22 mouse cellular contexts compared by ENCODE assay signal in genomic region chr2:167247823-167248222, GRCm38 (mm10). TPM values are rescaled to one million over a fixed set of nuclear protein-coding genes. Genes with fewer than 3 reads are reported as not detected.
DNase-seq lines count a peak whose midpoint lies in the region; ATAC-seq and TF ChIP-seq lines count a peak whose summit lies in the region.
"Had no signal": no experiment of that assay in that cellular context is flagged by ENCODE, and none has a peak within 500 bp of the region (broad histone marks: within the 10 kb centered on the region; RNA-seq: fewer than 3 reads in every experiment).

No protein-coding gene starts in this region.

- no peaks in the 10 kb centered on the region for H3K36me3 ChIP-seq in kidney, postnatal 0 days (ENCODE audit: insufficient read depth, low read length)
- no peaks in the 10 kb centered on the region for H3K36me3 ChIP-seq in neural tube, embryonic 11.5 days (ENCODE audit: control insufficient read depth, insufficient read depth, low read length)
- no peaks in the 10 kb centered on the region for H3K36me3 ChIP-seq in neural tube, embryonic 15.5 days
- H3K36me3 ChIP-seq: embryonic facial prominence, embryonic 10.5 days; embryonic facial prominence, embryonic 12.5 days; forebrain, embryonic 15.5 days; G1E had no signal

- no peak overlapping the region for H3K4me2 ChIP-seq in kidney, postnatal 0 days (ENCODE audit: low read length)
- H3K4me2 ChIP-seq in neural tube, embryonic 11.5 days (ENCODE audit: low read depth) = no peak overlapping the region
- no peak overlapping the region for H3K4me2 ChIP-seq in neural tube, embryonic 15.5 days
- H3K4me2 ChIP-seq: embryonic facial prominence, embryonic 12.5 days; forebrain, embryonic 13.5 days; forebrain, embryonic 15.5 days had no signal

- no peaks in the 10 kb centered on the region for H3K9me3 ChIP-seq in kidney, postnatal 0 days (replicated peaks; ENCODE audit: low read length)
- no peaks in the 10 kb centered on the region for H3K9me3 ChIP-seq in neural tube, embryonic 11.5 days (ENCODE audit: control insufficient read depth, low read length)
- no peaks in the 10 kb centered on the region for H3K9me3 ChIP-seq in neural tube, embryonic 15.5 days (replicated peaks)
- H3K9me3 ChIP-seq: forebrain, embryonic 15.5 days had no signal

- ATAC-seq in kidney, postnatal 0 days (replicated peaks; ENCODE audit: low FRiP score, low read depth) = no peak
- ATAC-seq in neural tube, embryonic 11.5 days (ENCODE audit: insufficient read depth, low FRiP score, low TSS enrichment) = no peak
- ATAC-seq in neural tube, embryonic 15.5 days (ENCODE audit: low FRiP score) = no peak
- ATAC-seq in activated CD4-positive, CD25-positive, alpha-beta regulatory T cell, adult 4 months = no peak
- ATAC-seq: forebrain, embryonic 13.5 days; forebrain, embryonic 15.5 days; forebrain, postnatal 0 days; Patski had no signal

- H3K4me3 ChIP-seq in kidney, postnatal 0 days (replicated peaks; ENCODE audit: low read depth, low read length) = no peak overlapping the region
- no peak overlapping the region for H3K4me3 ChIP-seq in neural tube, embryonic 11.5 days (ENCODE audit: low read depth, low read length)
- no peak overlapping the region for H3K4me3 ChIP-seq in neural tube, embryonic 15.5 days (replicated peaks)
- H3K4me3 ChIP-seq: embryonic facial prominence, embryonic 10.5 days; embryonic facial prominence, embryonic 12.5 days; forebrain, embryonic 13.5 days; forebrain, embryonic 15.5 days had no signal

- no peak for TF ChIP-seq CTCF in kidney, postnatal 0 days (IDR thresholded peaks at IDR 0.05; ENCODE audit: low read depth)

- DNase-seq in kidney, postnatal 0 days (ENCODE audit: low spot score) = no peak
- DNase-seq in kidney, postnatal 4 days = no peak
- peak; percentile 5 for DNase-seq in neural tube, embryonic 11.5 days (ENCODE audit: low spot score)
- DNase-seq in WW6 (ENCODE audit: low read depth, low spot score) = peak; percentile 72
- DNase-seq: adrenal gland, adult 8-10 months; adrenal gland, postnatal 14 days; adrenal gland, postnatal 36 days; cerebellum, adult 11-12 months; cerebellum, adult 2 months; cerebellum, adult 9-10 months; cerebellum, postnatal 10 days; cerebellum, postnatal 25 days; forebrain, postnatal 0 days had no signal

- H3K27ac ChIP-seq in kidney, postnatal 0 days = no peak overlapping the region
- H3K27ac ChIP-seq in neural tube, embryonic 11.5 days (ENCODE audit: low read depth, low read length) = no peak overlapping the region
- no peak overlapping the region for H3K27ac ChIP-seq in neural tube, embryonic 15.5 days (replicated peaks)
- H3K27ac ChIP-seq: embryonic facial prominence, embryonic 10.5 days; embryonic facial prominence, embryonic 12.5 days; forebrain, embryonic 13.5 days; forebrain, embryonic 15.5 days had no signal

- 63% methylated on average over 2 of the region's 2 CpGs for WGBS in kidney, postnatal 0 days
- WGBS in neural tube, embryonic 11.5 days = 33% methylated on average over 2 of the region's 2 CpGs
- 37% methylated on average over 2 of the region's 2 CpGs for WGBS in neural tube, embryonic 15.5 days

- H3K9ac ChIP-seq in kidney, postnatal 0 days (ENCODE audit: low read depth, low read length) = 0 out of 2 replicates have a peak overlapping the region, but pooled peaks have one; percentile 4
- H3K9ac ChIP-seq in neural tube, embryonic 11.5 days (ENCODE audit: low read length) = no peak overlapping the region
- no peak overlapping the region for H3K9ac ChIP-seq in neural tube, embryonic 15.5 days (replicated peaks)
- H3K9ac ChIP-seq: embryonic facial prominence, embryonic 12.5 days; forebrain, embryonic 13.5 days; forebrain, embryonic 15.5 days; forebrain, postnatal 0 days had no signal

- H3K4me1 ChIP-seq in kidney, postnatal 0 days (replicated peaks; ENCODE audit: insufficient read depth, low read length) = 0 out of 2 replicates have a peak, but pooled peaks cover 9% of the 10 kb centered on the region
- H3K4me1 ChIP-seq in neural tube, embryonic 11.5 days (ENCODE audit: control insufficient read depth, insufficient read depth, low read length) = 0 out of 2 replicates have a peak, but pooled peaks cover 2% of the 10 kb centered on the region
- H3K4me1 ChIP-seq in neural tube, embryonic 15.5 days = 0 out of 2 replicates have a peak, but pooled peaks cover 8% of the 10 kb centered on the region

- H3K27me3 ChIP-seq in kidney, postnatal 0 days (ENCODE audit: insufficient read depth, low read length) = no peaks in the 10 kb centered on the region
- no peaks in the 10 kb centered on the region for H3K27me3 ChIP-seq in neural tube, embryonic 11.5 days (ENCODE audit: control insufficient read depth, insufficient read depth, low read length)
- H3K27me3 ChIP-seq in neural tube, embryonic 15.5 days (replicated peaks) = no peaks in the 10 kb centered on the region
- H3K27me3 ChIP-seq: embryonic facial prominence, embryonic 12.5 days; forebrain, embryonic 13.5 days; forebrain, embryonic 15.5 days; Patski had no signal

RNA-seq across cellular contexts. Expression of gene Ptgis, which starts 7.4 kb away (rescaled TPM):
- 17.7 and 18.7 TPM in 2 replicates for polyA plus RNA-seq in kidney, postnatal 0 days (2015; fragmentation: Nextera tagmentation; extraction: Ambion mirVana)
- 10.6 and 10.7 TPM in 2 replicates for polyA plus RNA-seq in neural tube, embryonic 11.5 days (2014; fragmentation: Nextera tagmentation; extraction: Ambion mirVana)
- 5.6 and 6.7 TPM in 2 replicates for polyA plus RNA-seq in neural tube, embryonic 15.5 days (2015; fragmentation: Nextera tagmentation; extraction: Ambion mirVana)
- polyA plus RNA-seq in activated CD4-positive, CD25-positive, alpha-beta regulatory T cell, adult 4 months (2017; shearing (Covaris generic)) = under 1 TPM in 1 of 2 experiments, not detected in 1; 0.17 TPM
- polyA plus RNA-seq: G1E had no signal

RNA-seq across cellular contexts. Expression of gene Kcnb1, which starts 57.9 kb away (rescaled TPM):
- 1.3 and 1.4 TPM in 2 replicates for polyA plus RNA-seq in kidney, postnatal 0 days (2015; fragmentation: Nextera tagmentation; extraction: Ambion mirVana)
- 1.1 TPM in 2 replicates for polyA plus RNA-seq in neural tube, embryonic 11.5 days (2014; fragmentation: Nextera tagmentation; extraction: Ambion mirVana)
- 3.8 and 3.9 TPM in 2 replicates for polyA plus RNA-seq in neural tube, embryonic 15.5 days (2015; fragmentation: Nextera tagmentation; extraction: Ambion mirVana)
- polyA plus RNA-seq in activated CD4-positive, CD25-positive, alpha-beta regulatory T cell, adult 4 months (2017; shearing (Covaris generic)) = under 1 TPM; 0.61 to 0.96 TPM
- polyA plus RNA-seq: C2C12, G1E had no signal

Comparison
In these comparisons a context has a peak if more than half of its experiments do, and no peak if none do; other contexts are left out.
1. DNase-seq: peak in neural tube, embryonic 11.5 days (single experiment) and WW6 (single experiment); none in kidney, postnatal 0 days (single experiment) and kidney, postnatal 4 days (0 of 2).